Comparison of ENCODE assay signal across 22 mouse cellular contexts in genomic region chr11:66359811-66360210, GRCm38 (mm10).
"Had no signal": no experiment of that assay in that cellular context is flagged by ENCODE, and none has a peak within 500 bp of the region (broad histone marks: within the 10 kb centered on the region; RNA-seq: fewer than 3 reads in every experiment).

No protein-coding gene starts in this region.

- DNase-seq: kidney, postnatal 25 days; liver; lung, adult 18-20 months; lung, postnatal 10 days; lung, postnatal 36 days; right cerebral cortex, adult 18-20 months; right cerebral cortex, postnatal 14 days; right cerebral cortex, postnatal 4 days; thymus, adult 2 months; thymus, postnatal 25 days had no signal

- H3K27ac ChIP-seq: kidney, postnatal 0 days; limb, embryonic 10.5 days; limb, embryonic 13.5 days; liver, embryonic 12.5 days; liver, embryonic 15.5 days; lung, embryonic 15.5 days; midbrain, embryonic 10.5 days; midbrain, embryonic 13.5 days; neural tube, embryonic 13.5 days; stomach, postnatal 0 days had no signal

- H3K4me1 ChIP-seq: limb, embryonic 10.5 days; limb, embryonic 13.5 days; liver, embryonic 12.5 days; liver, embryonic 15.5 days; lung, embryonic 15.5 days; megakaryocyte, embryonic 14.5 days; midbrain, embryonic 10.5 days; midbrain, embryonic 13.5 days; neural tube, embryonic 13.5 days had no signal

- H3K4me3 ChIP-seq: limb, embryonic 10.5 days; limb, embryonic 13.5 days; liver, embryonic 12.5 days; liver, embryonic 15.5 days; lung, embryonic 15.5 days; megakaryocyte, embryonic 14.5 days; midbrain, embryonic 10.5 days; midbrain, embryonic 13.5 days; myocyte; neural tube, embryonic 13.5 days had no signal
